Mouse (Mus musculus) splenic B cell, adult 2 months (primary cell): ENCODE measurements around the gene Slc15a3.
A peak's percentile ranks its signal among the peaks of the same experiment; 100 is the strongest.

Experiments
- DNase-seq: peaks from one replicate; pipeline ENCODE4 v3.0.0-alpha.2; 2011; ENCODE audit warnings: low read depth, low spot score
- H3K27me3 ChIP-seq: 2 replicates; pipeline ENCODE4 v1.6.1; 2012; ENCODE audit warnings: mild to moderate bottlenecking, low read length, moderate library complexity, mixed read lengths; ENCODE audit not compliant: control insufficient read depth, poor library complexity, insufficient read depth, severe bottlenecking
- H3K36me3 ChIP-seq: 2 replicates; pipeline ENCODE4 v1.6.1; 2012; ENCODE audit warnings: mild to moderate bottlenecking, low read length, moderate library complexity, mixed read lengths; ENCODE audit not compliant: control insufficient read depth, poor library complexity, insufficient read depth, severe bottlenecking

The Slc15a3 gene

DNA sequence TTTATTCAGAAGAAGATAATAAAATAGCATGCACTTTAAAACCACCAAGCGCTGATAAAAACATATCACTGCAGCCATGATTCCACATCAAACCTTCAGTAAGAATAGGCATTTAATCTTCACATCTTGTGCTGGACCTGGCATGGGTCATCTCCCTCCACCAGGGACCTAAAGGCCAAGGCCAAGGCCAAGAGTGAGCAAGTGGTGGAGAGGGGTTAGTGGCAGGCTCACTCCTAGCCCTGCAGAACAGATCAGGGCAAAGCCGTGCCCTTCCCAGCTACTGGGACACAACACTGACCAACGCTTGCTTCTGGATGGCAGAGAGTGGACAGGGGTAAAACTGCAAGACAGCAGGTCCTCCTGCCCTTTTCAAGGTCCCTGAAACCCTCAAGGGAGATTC, 31.1 kb downstream of the Slc15a3 start:
- Histone ChIP-seq H3K36me3 (peaks cover 5% of the 10 kb centered on the region), H3K27me3 (no peaks in the 10 kb centered on the region)
- DNase-seq, result no peak

GRCm38 (mm10) chr19:10871328-10871961, 31.9 kb downstream of the Slc15a3 start:
- H3K27me3 ChIP-seq, result no peaks in the 10 kb centered on the region
- peaks cover 5% of the 10 kb centered on the region for H3K36me3 ChIP-seq
- DNase-seq, result no peak

DNA sequence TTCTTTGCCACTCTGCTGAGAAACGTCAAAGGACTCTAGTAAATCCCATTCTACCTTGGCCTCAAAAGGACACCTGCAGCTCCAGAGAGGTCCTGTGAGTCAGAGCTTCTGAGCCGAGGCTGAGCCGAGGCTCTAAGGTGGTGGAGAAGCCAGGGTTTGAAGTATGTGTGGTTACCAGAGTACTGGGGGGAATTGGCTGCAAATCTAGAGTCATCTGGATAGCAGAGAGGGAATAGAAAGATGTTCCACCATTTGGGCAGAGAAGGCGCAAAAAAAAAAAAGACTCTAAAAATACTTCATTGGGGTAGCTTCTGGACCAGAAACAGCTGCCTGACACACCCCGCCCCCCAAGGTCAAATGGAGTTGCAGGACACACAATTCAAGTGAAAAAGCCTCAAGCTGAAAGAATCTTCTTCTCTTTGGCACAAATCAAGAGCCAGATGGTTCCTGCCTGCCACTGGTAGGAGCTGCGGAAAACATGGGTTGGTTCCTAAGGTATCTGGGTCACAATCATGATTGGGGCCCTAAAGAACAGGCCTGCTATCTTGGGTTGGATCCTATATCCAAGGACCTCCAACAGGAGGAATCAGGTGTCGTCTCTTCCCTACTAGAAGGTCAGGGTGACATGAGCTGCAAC, 38.8 kb downstream of the Slc15a3 start:
- DNase-seq, result no peak
- peaks cover under 1% of the 10 kb centered on the region; the same call in 1 of the 2 replicates for H3K36me3 ChIP-seq
- H3K27me3 ChIP-seq, result no peaks in the 10 kb centered on the region

- no peaks in the 10 kb centered on the region for H3K27me3 ChIP-seq
- DNase-seq, result peak; percentile 91
- no peaks in the 10 kb centered on the region for H3K36me3 ChIP-seq
Observed at GRCm38 (mm10) chr19:10880085-10880974, 40.8 kb downstream of the Slc15a3 start.

GRCm38 (mm10) chr19:10880975-10881425, 41.5 kb downstream of the Slc15a3 start:
- no peaks in the 10 kb centered on the region for H3K36me3 ChIP-seq
- DNase-seq, result peak; percentile 35
- H3K27me3 ChIP-seq, result no peaks in the 10 kb centered on the region

GRCm38 (mm10) chr19:10881426-10882154, 42.1 kb downstream of the Slc15a3 start, which contains the start of gene Tmem109:
Gene Tmem109, minus strand, starts transcription at chr19:10882001.
- no peaks in the 10 kb centered on the region for H3K27me3 ChIP-seq
- H3K36me3 ChIP-seq, result no peaks in the 10 kb centered on the region
- DNase-seq, result peak; percentile 92

DNA sequence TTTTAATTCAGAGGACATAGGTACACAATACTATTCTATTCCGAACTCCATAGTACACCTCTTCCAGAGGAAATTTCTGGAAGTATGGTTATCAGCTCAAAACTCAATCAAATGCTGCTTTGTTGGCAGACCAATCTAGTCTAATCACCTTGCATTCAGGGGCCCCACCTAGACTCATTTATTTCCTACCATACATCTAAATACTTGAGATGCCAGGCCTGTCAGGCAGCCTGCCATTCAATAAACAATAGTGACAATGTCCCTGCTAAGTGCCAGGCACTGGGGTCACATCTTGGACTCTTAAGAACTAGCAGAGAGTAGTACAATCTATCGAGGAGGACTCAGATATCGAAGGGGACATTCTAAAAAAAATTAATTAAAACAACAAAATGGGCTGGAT, 52.7 kb downstream of the Slc15a3 start:
- Histone ChIP-seq H3K27me3 (no peaks in the 10 kb centered on the region), H3K36me3 (no peaks in the 10 kb centered on the region)
- DNase-seq, result no peak

- DNase-seq, result peak; percentile 97
- H3K36me3 ChIP-seq, result peaks cover 10% of the 10 kb centered on the region; the same call in 1 of the 2 replicates
- no peaks in the 10 kb centered on the region for H3K27me3 ChIP-seq
Observed at GRCm38 (mm10) chr19:10895016-10895528, 55.5 kb downstream of the Slc15a3 start, which contains the start of gene Prpf19. Gene Prpf19, plus strand, starts transcription at chr19:10895231.

GRCm38 (mm10) chr19:10895708-10896107, 56.2 kb downstream of the Slc15a3 start:
- Histone ChIP-seq H3K36me3 (peaks cover 12% of the 10 kb centered on the region; the same call in 1 of the 2 replicates), H3K27me3 (no peaks in the 10 kb centered on the region)
- DNase-seq, result no peak

- H3K36me3 ChIP-seq, result peaks cover 14% of the 10 kb centered on the region; the same call in 1 of the 2 replicates
- DNase-seq, result no peak
- H3K27me3 ChIP-seq, result no peaks in the 10 kb centered on the region
Observed at GRCm38 (mm10) chr19:10896849-10897248, 57.3 kb downstream of the Slc15a3 start.

GRCm38 (mm10) chr19:10897491-10897890, 58.0 kb downstream of the Slc15a3 start:
- no peak for DNase-seq
- no peaks in the 10 kb centered on the region for H3K27me3 ChIP-seq
- peaks cover 19% of the 10 kb centered on the region for H3K36me3 ChIP-seq

DNA sequence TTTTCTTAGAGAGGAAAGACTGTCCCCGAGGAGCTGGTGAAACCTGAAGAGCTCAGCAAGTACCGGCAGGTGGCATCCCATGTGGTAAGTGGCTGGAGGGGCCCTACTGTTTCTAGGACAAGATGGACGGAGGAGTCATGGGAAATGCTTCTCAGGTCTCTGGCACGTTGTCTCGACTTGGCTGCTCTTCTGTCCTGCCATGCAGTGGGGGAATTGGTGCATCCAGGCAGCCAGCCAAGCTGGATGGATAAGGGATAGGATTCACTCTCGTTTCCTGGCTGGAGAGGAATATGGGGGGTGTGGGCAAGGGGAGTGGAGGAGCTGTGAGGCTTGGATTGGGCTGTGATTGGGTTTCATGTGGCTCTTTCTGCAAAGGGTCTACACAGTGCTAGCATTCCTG, 60.8 kb downstream of the Slc15a3 start:
- H3K27me3 ChIP-seq, result no peaks in the 10 kb centered on the region
- H3K36me3 ChIP-seq, result peaks cover 22% of the 10 kb centered on the region
- no peak for DNase-seq

DNA sequence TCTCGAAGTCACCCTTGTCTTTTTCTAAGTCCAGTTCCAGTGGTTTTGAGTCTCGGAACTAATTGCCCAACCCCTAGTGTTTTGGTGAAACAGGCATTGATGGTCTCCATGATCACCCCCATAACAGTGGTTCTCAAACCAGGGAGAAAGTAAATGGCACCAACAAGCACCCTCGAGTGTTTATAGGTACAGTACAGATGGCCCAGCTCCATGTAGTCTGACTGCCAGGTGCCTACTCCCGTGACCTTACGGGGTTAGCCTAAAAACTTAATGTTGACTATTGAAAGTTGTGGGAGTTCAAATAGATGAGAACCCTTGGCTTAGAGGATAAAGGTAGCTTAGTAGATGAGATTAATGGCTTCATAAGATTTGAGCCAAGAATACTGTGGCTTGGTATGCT, 61.5 kb downstream of the Slc15a3 start:
- H3K27me3 ChIP-seq, result no peaks in the 10 kb centered on the region
- no peak for DNase-seq
- peaks cover 22% of the 10 kb centered on the region for H3K36me3 ChIP-seq

DNA sequence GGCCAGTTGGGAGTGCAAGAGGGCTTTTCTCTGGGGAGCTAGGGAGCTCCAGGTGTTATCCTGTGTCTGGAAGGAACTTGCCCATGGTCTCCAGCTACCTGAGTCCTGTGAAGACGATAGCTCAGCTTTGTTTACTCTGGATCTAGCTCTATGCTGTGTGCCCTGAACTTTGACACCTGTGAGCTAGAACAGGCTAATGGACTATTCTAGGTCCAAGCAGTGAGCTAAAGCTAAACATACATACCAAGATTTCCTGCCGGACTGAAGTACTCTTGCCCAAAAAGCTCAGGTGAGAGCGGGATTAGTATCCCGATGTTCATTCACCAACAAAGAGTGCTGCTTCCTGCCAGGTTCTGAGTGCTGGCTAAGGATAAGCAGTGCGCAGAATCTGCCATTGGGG, 65.0 kb downstream of the Slc15a3 start:
- no peaks in the 10 kb centered on the region for H3K27me3 ChIP-seq
- DNase-seq, result no peak
- peaks cover 12% of the 10 kb centered on the region for H3K36me3 ChIP-seq
